Mouse (Mus musculus): ENCODE data around the gene Tmprss4. TPM values are rescaled to one million over a fixed set of nuclear protein-coding genes. Genes with fewer than 3 reads are reported as not detected.

Tmprss4 gene
- polyA plus RNA-seq (2015; fragmentation: Nextera tagmentation; extraction: Ambion mirVana), result not detected in 2 replicates

DNA sequence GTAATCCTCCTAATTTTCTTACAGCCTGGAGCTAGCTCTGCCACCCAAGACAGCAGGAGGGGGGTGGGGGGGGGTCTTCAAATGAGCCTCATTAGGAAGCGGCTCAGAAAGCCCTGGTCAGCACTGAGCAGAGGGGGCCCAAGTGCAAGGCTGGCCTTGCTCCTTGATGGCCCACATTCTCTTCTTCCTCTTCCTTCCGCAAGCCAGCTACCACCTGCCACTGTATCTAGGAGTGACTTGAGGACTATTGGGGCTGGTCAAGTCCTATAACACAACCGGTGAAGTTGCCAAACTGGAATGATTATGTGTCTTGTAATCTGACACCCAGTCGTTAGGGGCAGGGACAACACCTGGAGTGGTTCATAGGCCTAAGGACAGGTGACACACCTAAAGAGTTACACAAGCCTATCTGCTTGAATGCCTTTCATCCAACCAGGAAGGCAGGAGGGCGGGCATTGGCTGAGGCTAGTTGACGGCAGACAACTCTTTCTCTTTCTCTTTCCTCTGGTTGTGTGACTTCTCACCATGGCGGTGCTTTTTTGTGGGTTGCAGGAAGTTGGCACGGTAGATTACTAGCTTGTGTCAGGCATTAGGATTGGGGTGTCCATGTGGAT is at the start of gene Tmprss4:
Tmprss4 (minus strand) TSS at position 296 of the 614 bp plus-strand sequence.
- H3K4me1 ChIP-seq, result no peaks in the 10 kb centered on the region
- H3K9me3 ChIP-seq, result no peaks in the 10 kb centered on the region
- WGBS, result 82% methylated on average over 8 of the region's 8 CpGs
- no peaks in the 10 kb centered on the region for H3K27me3 ChIP-seq (replicated peaks)
- H3K27ac ChIP-seq, result no peak within 1 kb of the TSS
- no peak within 1 kb of the TSS for H3K9ac ChIP-seq
- no peak within 1 kb of the TSS for H3K4me3 ChIP-seq
- H3K36me3 ChIP-seq (replicated peaks), result no peaks in the 10 kb centered on the region
- ATAC-seq (replicated peaks), result no peak
- H3K4me2 ChIP-seq, result no peak within 1 kb of the TSS

DNA sequence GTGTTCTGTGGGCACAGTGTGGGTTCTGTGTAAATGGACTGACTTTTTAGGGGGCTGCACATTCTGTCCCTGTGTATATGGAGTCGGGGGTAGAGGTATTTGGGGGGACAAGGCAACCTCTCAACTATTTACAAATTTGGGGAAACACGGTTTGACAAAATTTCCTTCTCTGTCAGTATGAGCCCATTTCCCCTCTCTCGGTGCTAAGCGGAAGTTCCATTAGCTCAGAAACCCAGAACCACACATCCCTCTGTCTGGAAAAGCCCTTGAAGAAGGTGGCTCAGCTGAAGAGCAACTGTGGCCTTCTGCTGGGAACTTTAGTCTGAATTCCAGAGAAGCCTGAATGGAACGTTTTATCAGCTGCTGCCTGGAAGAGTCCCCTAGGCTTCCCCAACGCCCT is 48.5 kb upstream of the Tmprss4 start:
- Histone ChIP-seq H3K9ac (no peak overlapping the region), H3K27me3 (replicated peaks) (no peaks in the 10 kb centered on the region), H3K9me3 (no peaks in the 10 kb centered on the region), H3K4me1 (no peaks in the 10 kb centered on the region), H3K4me3 (no peak overlapping the region), H3K27ac (no peak overlapping the region), H3K36me3 (replicated peaks) (no peaks in the 10 kb centered on the region), H3K4me2 (no peak overlapping the region)
- no peak for ATAC-seq (replicated peaks)
- 81% methylated on average over 6 of the region's 6 CpGs for WGBS

DNA sequence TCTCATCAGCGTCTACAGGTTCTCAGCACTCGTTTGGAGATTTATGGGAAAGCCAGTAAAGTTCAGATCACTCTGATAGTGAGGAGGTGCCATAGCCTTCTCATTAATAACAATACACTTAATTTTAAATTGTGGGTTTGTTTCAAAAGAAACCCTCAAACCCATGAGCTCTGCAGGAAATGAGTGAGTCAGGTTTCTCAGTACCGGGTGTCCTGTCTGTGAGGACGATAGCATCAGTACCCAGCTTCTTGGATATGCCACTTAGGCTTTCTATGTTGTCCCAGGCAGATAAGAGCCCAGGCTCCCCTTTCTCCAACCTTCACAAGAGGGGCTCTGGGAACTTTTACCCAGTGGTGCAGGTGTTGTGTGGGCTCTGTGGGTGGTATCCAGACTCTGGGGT is 48.1 kb upstream of the Tmprss4 start:
- no peak overlapping the region for H3K9ac ChIP-seq
- no peaks in the 10 kb centered on the region for H3K9me3 ChIP-seq
- WGBS, result 84% methylated on average over 4 of the region's 4 CpGs
- no peaks in the 10 kb centered on the region for H3K36me3 ChIP-seq (replicated peaks)
- no peaks in the 10 kb centered on the region for H3K4me1 ChIP-seq
- H3K4me2 ChIP-seq, result no peak overlapping the region
- ATAC-seq (replicated peaks), result no peak
- no peak overlapping the region for H3K27ac ChIP-seq
- H3K4me3 ChIP-seq, result no peak overlapping the region
- no peaks in the 10 kb centered on the region for H3K27me3 ChIP-seq (replicated peaks)

DNA sequence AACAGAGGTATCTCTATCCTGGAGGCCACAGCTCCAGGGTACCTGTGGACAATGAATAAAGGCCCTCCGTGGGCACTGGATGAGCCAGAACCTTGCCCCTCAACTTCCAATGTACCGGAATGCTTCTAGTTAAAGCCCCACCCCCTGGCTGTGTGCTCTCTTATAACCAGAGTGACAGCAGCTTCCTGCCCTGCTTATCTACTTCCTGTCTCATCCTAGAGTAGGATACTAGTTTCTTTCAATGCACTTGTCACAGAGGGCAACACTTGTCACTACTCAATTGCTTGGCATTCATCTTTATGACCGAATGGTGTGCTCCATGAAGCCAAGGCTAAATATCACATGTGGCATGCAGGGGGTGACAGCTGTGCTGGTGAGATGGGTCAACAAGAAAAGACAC is 47.4 kb upstream of the Tmprss4 start:
- Histone ChIP-seq H3K4me2 (no peak overlapping the region), H3K9ac (no peak overlapping the region), H3K27me3 (replicated peaks) (no peaks in the 10 kb centered on the region), H3K27ac (no peak overlapping the region), H3K9me3 (no peaks in the 10 kb centered on the region), H3K36me3 (replicated peaks) (no peaks in the 10 kb centered on the region), H3K4me1 (no peaks in the 10 kb centered on the region), H3K4me3 (no peak overlapping the region)
- ATAC-seq (replicated peaks), result no peak
- 81% methylated on average over 3 of the region's 3 CpGs for WGBS

DNA sequence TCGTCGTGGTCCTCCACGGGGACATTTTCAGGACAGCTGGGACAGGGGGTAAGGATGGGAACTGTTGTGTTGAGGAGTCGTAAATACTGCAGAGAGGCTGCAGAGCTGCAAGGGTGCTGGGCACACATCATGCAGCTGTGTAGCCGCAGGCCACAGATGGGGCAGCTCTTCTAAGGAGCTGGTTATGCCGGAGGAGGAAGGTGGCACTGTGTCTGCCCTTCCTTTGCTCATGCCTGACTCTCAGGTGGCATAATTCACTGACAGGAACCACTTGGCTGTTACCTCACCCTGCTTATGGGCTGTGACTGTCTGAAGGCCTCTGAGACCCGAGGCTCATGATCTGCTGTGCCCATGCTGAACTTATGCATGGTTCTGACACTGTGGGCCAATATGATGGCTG is 46.4 kb upstream of the Tmprss4 start:
- H3K4me1 ChIP-seq, result no peaks in the 10 kb centered on the region
- no peak overlapping the region for H3K27ac ChIP-seq
- no peak overlapping the region for H3K4me3 ChIP-seq
- WGBS, result 89% methylated on average over 7 of the region's 7 CpGs
- no peaks in the 10 kb centered on the region for H3K9me3 ChIP-seq
- H3K9ac ChIP-seq, result no peak overlapping the region
- no peak overlapping the region for H3K4me2 ChIP-seq
- no peak for ATAC-seq (replicated peaks)
- no peaks in the 10 kb centered on the region for H3K27me3 ChIP-seq (replicated peaks)
- no peaks in the 10 kb centered on the region for H3K36me3 ChIP-seq (replicated peaks)

- Histone ChIP-seq H3K27me3 (replicated peaks) (no peaks in the 10 kb centered on the region), H3K36me3 (replicated peaks) (no peaks in the 10 kb centered on the region), H3K4me3 (no peak overlapping the region), H3K9ac (no peak overlapping the region), H3K9me3 (no peaks in the 10 kb centered on the region), H3K27ac (no peak overlapping the region), H3K4me2 (no peak overlapping the region), H3K4me1 (no peaks in the 10 kb centered on the region)
- ATAC-seq (replicated peaks), result no peak
- WGBS, result 71% methylated on average over 2 of the region's 2 CpGs
Observed at GRCm38 (mm10) chr9:45247536-45247935, 43.6 kb upstream of the Tmprss4 start.

DNA sequence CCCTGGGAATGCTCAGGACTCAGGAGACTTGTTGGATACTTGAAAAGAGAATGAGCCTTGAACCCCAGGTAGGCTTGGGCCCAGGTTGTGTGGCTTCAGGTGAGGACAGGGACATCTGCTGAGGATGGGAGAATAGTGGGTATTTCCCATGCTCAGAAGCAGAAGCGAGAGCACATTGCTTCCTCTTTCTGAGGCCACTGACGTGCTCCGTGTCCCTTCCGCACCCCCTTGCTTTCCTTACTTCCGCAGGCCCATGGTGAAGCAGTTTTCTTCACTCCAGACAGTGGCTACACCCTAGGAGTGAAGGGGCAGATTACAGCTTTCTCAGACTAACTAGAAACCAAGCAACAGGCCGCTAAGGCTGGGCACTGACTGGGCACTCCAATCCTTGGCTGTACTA is 42.2 kb upstream of the Tmprss4 start:
- no peak for ATAC-seq (replicated peaks)
- H3K27me3 ChIP-seq (replicated peaks), result no peaks in the 10 kb centered on the region
- H3K27ac ChIP-seq, result no peak overlapping the region
- no peaks in the 10 kb centered on the region for H3K36me3 ChIP-seq (replicated peaks)
- no peaks in the 10 kb centered on the region for H3K9me3 ChIP-seq
- WGBS, result 90% methylated on average over 6 of the region's 6 CpGs
- H3K4me1 ChIP-seq, result no peaks in the 10 kb centered on the region
- no peak overlapping the region for H3K9ac ChIP-seq
- H3K4me2 ChIP-seq, result no peak overlapping the region
- no peak overlapping the region for H3K4me3 ChIP-seq

GRCm38 (mm10) chr9:45245432-45245831 is 41.5 kb upstream of the Tmprss4 start:
- Histone ChIP-seq H3K4me2 (no peak overlapping the region), H3K9ac (no peak overlapping the region), H3K27me3 (replicated peaks) (no peaks in the 10 kb centered on the region), H3K4me1 (no peaks in the 10 kb centered on the region), H3K4me3 (no peak overlapping the region), H3K9me3 (no peaks in the 10 kb centered on the region), H3K36me3 (replicated peaks) (no peaks in the 10 kb centered on the region), H3K27ac (no peak overlapping the region)
- 92% methylated on average over 1 of the region's 1 CpGs for WGBS
- no peak for ATAC-seq (replicated peaks)

DNA sequence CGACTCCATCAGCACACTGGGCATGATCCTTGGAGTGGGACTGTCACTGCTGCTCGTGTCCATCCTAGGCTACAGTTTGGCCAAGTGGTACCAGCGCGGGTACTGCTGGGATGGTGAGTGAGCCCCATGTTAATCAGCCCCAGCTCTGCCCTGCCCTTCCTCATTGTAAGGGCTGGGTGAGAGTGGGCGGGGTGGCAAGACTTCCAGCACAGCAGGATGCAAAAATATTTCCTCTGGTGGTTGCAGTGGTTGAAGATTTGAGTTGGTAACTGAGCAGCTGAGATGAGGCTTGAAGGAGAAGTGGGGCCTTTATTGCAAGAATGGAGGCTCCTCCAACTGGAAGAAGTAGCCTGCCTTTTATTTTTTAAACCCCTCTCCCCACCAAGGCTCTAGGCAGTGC is 37.5 kb upstream of the Tmprss4 start:
- no peaks in the 10 kb centered on the region for H3K4me1 ChIP-seq

GRCm38 (mm10) chr9:45236744-45237143 is 32.9 kb upstream of the Tmprss4 start:
- no peak overlapping the region for H3K4me2 ChIP-seq
- H3K9me3 ChIP-seq, result no peaks in the 10 kb centered on the region
- no peaks in the 10 kb centered on the region for H3K36me3 ChIP-seq (replicated peaks)
- 45% methylated on average over 7 of the region's 7 CpGs for WGBS
- H3K4me3 ChIP-seq, result no peak overlapping the region
- H3K4me1 ChIP-seq, result no peaks in the 10 kb centered on the region
- no peak overlapping the region for H3K9ac ChIP-seq
- no peaks in the 10 kb centered on the region for H3K27me3 ChIP-seq (replicated peaks)
- no peak overlapping the region for H3K27ac ChIP-seq
- ATAC-seq (replicated peaks), result no peak

More for the DNA sequence above, 37.5 kb upstream of the Tmprss4 start:
- ATAC-seq (replicated peaks), result no peak
- Histone ChIP-seq H3K9me3 (no peaks in the 10 kb centered on the region), H3K4me3 (no peak overlapping the region), H3K27me3 (replicated peaks) (no peaks in the 10 kb centered on the region), H3K4me2 (no peak overlapping the region), H3K9ac (no peak overlapping the region), H3K36me3 (replicated peaks) (no peaks in the 10 kb centered on the region), H3K27ac (no peak overlapping the region)
- 79% methylated on average over 5 of the region's 5 CpGs for WGBS

DNA sequence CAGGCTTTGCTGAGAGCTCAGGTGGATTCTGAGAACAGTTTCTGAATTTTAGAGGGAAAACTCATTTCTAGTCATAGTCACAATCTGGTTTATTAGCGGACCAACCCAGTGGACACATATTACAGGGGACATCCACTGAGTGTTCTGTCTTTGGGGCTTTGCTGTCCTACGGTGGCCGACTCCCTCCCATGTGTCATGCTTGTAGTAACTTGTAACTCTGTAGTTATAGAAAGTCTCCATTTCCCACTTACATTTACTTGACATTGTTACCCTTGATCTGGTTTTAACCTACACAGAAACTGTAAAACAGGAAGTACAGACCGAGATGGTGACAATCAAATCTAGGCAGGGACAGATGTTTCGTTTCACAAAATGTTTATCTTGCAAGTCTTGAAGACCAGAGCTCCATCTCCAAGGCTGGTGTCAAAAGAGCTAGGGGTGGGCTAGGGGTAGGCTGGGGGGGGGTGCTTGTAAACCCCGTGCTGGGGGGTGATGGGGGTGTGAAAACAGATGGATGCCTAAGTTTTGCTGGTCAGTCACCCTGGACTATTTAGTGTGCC is 31.9 kb upstream of the Tmprss4 start:
- H3K9ac ChIP-seq, result no peak overlapping the region
- no peaks in the 10 kb centered on the region for H3K27me3 ChIP-seq (replicated peaks)
- H3K36me3 ChIP-seq (replicated peaks), result no peaks in the 10 kb centered on the region
- 86% methylated on average over 6 of the region's 6 CpGs for WGBS
- no peaks in the 10 kb centered on the region for H3K4me1 ChIP-seq
- H3K4me3 ChIP-seq, result no peak overlapping the region
- H3K27ac ChIP-seq, result no peak overlapping the region
- no peak for ATAC-seq (replicated peaks)
- no peaks in the 10 kb centered on the region for H3K9me3 ChIP-seq
- no peak overlapping the region for H3K4me2 ChIP-seq

DNA sequence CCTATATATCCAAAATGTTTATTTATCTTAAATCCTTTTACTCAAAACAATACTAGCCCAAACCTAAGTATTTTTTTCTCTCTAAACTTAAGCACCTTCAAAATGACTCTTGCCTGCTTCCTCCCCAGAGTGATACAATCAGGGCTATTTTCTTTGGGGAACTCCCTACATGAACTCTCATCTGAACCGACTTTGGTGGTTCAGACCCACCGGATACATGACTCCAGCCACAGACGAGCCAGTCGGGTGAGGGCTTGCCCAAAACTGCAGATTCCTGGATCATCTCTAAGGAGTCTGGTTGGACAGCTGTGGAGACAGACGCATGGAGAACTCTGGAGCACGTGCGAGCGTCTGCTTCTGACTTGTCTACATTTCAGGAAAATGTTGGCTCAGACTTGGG is 25.5 kb upstream of the Tmprss4 start:
- no peaks in the 10 kb centered on the region for H3K4me1 ChIP-seq
- H3K27me3 ChIP-seq (replicated peaks), result no peaks in the 10 kb centered on the region
- 90% methylated on average over 8 of the region's 8 CpGs for WGBS
- no peak overlapping the region for H3K27ac ChIP-seq
- no peaks in the 10 kb centered on the region for H3K36me3 ChIP-seq (replicated peaks)
- H3K4me2 ChIP-seq, result no peak overlapping the region
- no peak overlapping the region for H3K9ac ChIP-seq
- no peak overlapping the region for H3K4me3 ChIP-seq
- H3K9me3 ChIP-seq, result no peaks in the 10 kb centered on the region
- ATAC-seq (replicated peaks), result no peak

DNA sequence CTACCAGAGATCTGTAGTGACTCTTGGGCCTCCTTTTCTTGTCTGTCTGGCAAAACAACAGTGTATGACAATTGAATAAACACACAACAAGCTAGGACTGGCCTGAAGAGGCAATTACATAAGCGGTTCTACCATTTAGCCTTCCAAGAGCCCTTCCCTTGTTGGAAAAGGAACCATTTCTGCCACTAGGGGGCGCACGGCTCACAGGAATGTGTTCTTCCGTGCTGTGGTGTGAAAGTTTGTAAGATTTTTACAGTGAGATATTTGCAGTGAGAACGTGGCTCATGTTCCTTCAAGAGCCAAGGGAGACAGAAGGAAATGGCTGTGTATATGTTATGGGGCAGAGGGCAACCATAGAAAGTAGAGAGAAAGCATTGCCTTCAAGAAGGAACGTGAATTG is 17.7 kb upstream of the Tmprss4 start:
- H3K4me2 ChIP-seq, result no peak overlapping the region
- no peak for ATAC-seq (replicated peaks)

More for the DNA sequence above, 17.7 kb upstream of the Tmprss4 start:
- H3K9ac ChIP-seq, result no peak overlapping the region
- H3K36me3 ChIP-seq (replicated peaks), result no peaks in the 10 kb centered on the region
- no peaks in the 10 kb centered on the region for H3K27me3 ChIP-seq (replicated peaks)
- 16% methylated on average over 6 of the region's 6 CpGs for WGBS
- no peak overlapping the region for H3K4me3 ChIP-seq
- H3K4me1 ChIP-seq, result no peaks in the 10 kb centered on the region
- H3K27ac ChIP-seq, result no peak overlapping the region
- no peaks in the 10 kb centered on the region for H3K9me3 ChIP-seq

Measured in midbrain, embryonic 15.5 days (tissue).